ENCODE assay signal across 16 mouse cellular contexts in genomic region chr2:143852295-143853275, GRCm38 (mm10). TPM values are rescaled to one million over a fixed set of nuclear protein-coding genes. Genes with fewer than 3 reads are reported as not detected.
DNase-seq lines count a peak whose midpoint lies in the region; ATAC-seq and TF ChIP-seq lines count a peak whose summit lies in the region.
"Had no signal": no experiment of that assay in that cellular context is flagged by ENCODE, and none has a peak within 500 bp of the region (broad histone marks: within the 10 kb centered on the region; RNA-seq: fewer than 3 reads in every experiment).

No protein-coding gene starts in this region.

- H3K4me2 ChIP-seq in lung, embryonic 15.5 days: no peak overlapping the region
- peak overlapping the region; percentile 28 for H3K4me2 ChIP-seq in intestine, embryonic 15.5 days (replicated peaks)
- H3K4me2 ChIP-seq in stomach, embryonic 15.5 days: no peak overlapping the region
- H3K4me2 ChIP-seq: kidney, embryonic 15.5 days had no signal

- no peaks in the 10 kb centered on the region for H3K27me3 ChIP-seq in lung, embryonic 15.5 days
- H3K27me3 ChIP-seq in intestine, embryonic 15.5 days (replicated peaks): no peaks in the 10 kb centered on the region
- H3K27me3 ChIP-seq in stomach, embryonic 15.5 days (replicated peaks): no peaks in the 10 kb centered on the region
- H3K27me3 ChIP-seq: kidney, embryonic 15.5 days had no signal

- H3K36me3 ChIP-seq in lung, embryonic 15.5 days: no peaks in the 10 kb centered on the region
- H3K36me3 ChIP-seq in intestine, embryonic 15.5 days: no peaks in the 10 kb centered on the region
- no peaks in the 10 kb centered on the region for H3K36me3 ChIP-seq in stomach, embryonic 15.5 days
- H3K36me3 ChIP-seq: forebrain, embryonic 10.5 days; hindbrain, embryonic 10.5 days; kidney, embryonic 15.5 days had no signal

- H3K9ac ChIP-seq in lung, embryonic 15.5 days: no peak overlapping the region
- H3K9ac ChIP-seq in intestine, embryonic 15.5 days: no peak overlapping the region
- H3K9ac ChIP-seq in stomach, embryonic 15.5 days: no peak overlapping the region
- H3K9ac ChIP-seq: kidney, embryonic 15.5 days had no signal

- peak overlapping the region; percentile 57 for H3K27ac ChIP-seq in lung, embryonic 15.5 days
- peak overlapping the region; percentile 82 for H3K27ac ChIP-seq in intestine, embryonic 15.5 days
- no peak overlapping the region for H3K27ac ChIP-seq in stomach, embryonic 15.5 days
- no peak overlapping the region for H3K27ac ChIP-seq in layer of hippocampus, adult 2 months
- H3K27ac ChIP-seq: forebrain, embryonic 10.5 days; hindbrain, embryonic 10.5 days; kidney, embryonic 15.5 days had no signal

- no peaks in the 10 kb centered on the region for H3K9me3 ChIP-seq in lung, embryonic 15.5 days
- H3K9me3 ChIP-seq in intestine, embryonic 15.5 days: no peaks in the 10 kb centered on the region
- H3K9me3 ChIP-seq in stomach, embryonic 15.5 days: no peaks in the 10 kb centered on the region
- H3K9me3 ChIP-seq: forebrain, embryonic 10.5 days; hindbrain, embryonic 10.5 days; kidney, embryonic 15.5 days had no signal

- TF ChIP-seq CTCF in layer of hippocampus, adult 2 months (conservative IDR thresholded peaks at IDR 0.05): no peak

- DNase-seq in lung, postnatal 25 days (ENCODE audit: low spot score): no peak
- DNase-seq in R1 (ENCODE audit: low read depth, low spot score): peak; percentile 14
- no peak for DNase-seq in adrenal gland, postnatal 25 days
- DNase-seq in layer of hippocampus, adult 2 months (ENCODE audit: low spot score in 2 of 2): no peak
- DNase-seq in adrenal gland, postnatal 10 days: no peak
- DNase-seq: cerebellum, adult 8-10 months; gastrocnemius, postnatal 36 days; left cerebral cortex, postnatal 4 days; thymus, adult 18-20 months; thymus, postnatal 4 days had no signal

- 31% methylated on average over 18 of the region's 18 CpGs for WGBS in lung, embryonic 15.5 days
- WGBS in intestine, embryonic 15.5 days: 37% methylated on average over 18 of the region's 18 CpGs
- WGBS in stomach, embryonic 15.5 days: 34% methylated on average over 18 of the region's 18 CpGs

- H3K4me3 ChIP-seq in lung, embryonic 15.5 days: no peak overlapping the region
- no peak overlapping the region for H3K4me3 ChIP-seq in intestine, embryonic 15.5 days (replicated peaks)
- H3K4me3 ChIP-seq in stomach, embryonic 15.5 days (replicated peaks): no peak overlapping the region
- H3K4me3 ChIP-seq in layer of hippocampus, adult 2 months: no peak overlapping the region
- H3K4me3 ChIP-seq: forebrain, embryonic 10.5 days; hindbrain, embryonic 10.5 days; kidney, embryonic 15.5 days had no signal

- no peak for ATAC-seq in lung, embryonic 15.5 days (ENCODE audit: borderline replicate concordance, extremely low read depth, low FRiP score, low TSS enrichment)
- ATAC-seq in intestine, embryonic 15.5 days: peak; percentile 82
- ATAC-seq in stomach, embryonic 15.5 days (ENCODE audit: insufficient read depth, low FRiP score, low read depth): peak; percentile 28; the same call in 1 of the 2 replicates

- peaks cover 35% of the 10 kb centered on the region for H3K4me1 ChIP-seq in lung, embryonic 15.5 days
- H3K4me1 ChIP-seq in intestine, embryonic 15.5 days (replicated peaks): peaks cover 7% of the 10 kb centered on the region; the same call in 1 of the 2 replicates
- peaks cover 7% of the 10 kb centered on the region; the same call in 1 of the 2 replicates for H3K4me1 ChIP-seq in stomach, embryonic 15.5 days
- H3K4me1 ChIP-seq: kidney, embryonic 15.5 days had no signal

RNA-seq across cellular contexts. Expression of gene Bfsp1, which starts 10.4 kb away (rescaled TPM):
- polyA plus RNA-seq in lung, embryonic 15.5 days (2015; fragmentation: Nextera tagmentation; extraction: Ambion mirVana): 1.7 and 2.1 TPM in 2 replicates
- 4.2 and 4.3 TPM in 2 replicates for polyA plus RNA-seq in intestine, embryonic 15.5 days (2015; fragmentation: Nextera tagmentation; extraction: Ambion mirVana)
- polyA plus RNA-seq in stomach, embryonic 15.5 days (2015; fragmentation: Nextera tagmentation; extraction: Ambion mirVana): 2.1 and 3.1 TPM in 2 replicates
- 0.52 and 1.0 TPM in 2 replicates for total RNA-seq in adrenal gland, postnatal 25 days (2021)
- 1 to 10 TPM in 1 of 2 experiments, under 1 TPM in 1; 0.61 to 1.1 TPM for total RNA-seq in layer of hippocampus, adult 2 months (2021)
- total RNA-seq in adrenal gland, postnatal 10 days (2021): 1 to 10 TPM in 1 of 2 experiments, under 1 TPM in 1; 0.87 to 1.3 TPM

Comparison
In these comparisons a context has a peak if more than half of its experiments do, and no peak if none do; other contexts are left out.
1. H3K27ac ChIP-seq: peak in lung, embryonic 15.5 days (single experiment) and intestine, embryonic 15.5 days (single experiment); none in stomach, embryonic 15.5 days (single experiment) and layer of hippocampus, adult 2 months (single experiment).